Mouse (Mus musculus) midbrain, embryonic 14.5 days (tissue): ENCODE data around the gene Begain. TPM values are rescaled to one million over a fixed set of nuclear protein-coding genes. Genes with fewer than 3 reads are reported as not detected.

ENCODE experiments used
- ATAC-seq: fragments of 200-750 bp; cut with Nextera tagmentation; 2 replicates; pipeline ENCODE4 v1.8.0; 2017; ENCODE audit warnings: moderate number of reproducible peaks, moderate library complexity; ENCODE audit not compliant: low FRiP score, low TSS enrichment
- DNase-seq: peaks from one replicate; pipeline ENCODE4 v3.0.0-alpha.2; 2015
- H3K27ac ChIP-seq: fragments of 300-500 bp; sonication (generic); replicated peaks from 2 replicates; pipeline ENCODE4 v1.5.1; 2014; ENCODE audit warnings: mild to moderate bottlenecking, low read depth, low read length, moderate library complexity
- H3K27me3 ChIP-seq: fragments of 300-500 bp; sonication (generic); 2 replicates; pipeline ENCODE4 v1.6.1; 2014; ENCODE audit warnings: low read length, control low read depth, mixed read lengths; ENCODE audit not compliant: control insufficient read depth, insufficient read depth
- H3K36me3 ChIP-seq: fragments of 300-500 bp; sonication (generic); 2 replicates; pipeline ENCODE4 v1.6.1; 2014; ENCODE audit warnings: low read length, control low read depth; ENCODE audit not compliant: control insufficient read depth, insufficient read depth
- H3K4me1 ChIP-seq: fragments of 300-500 bp; sonication (generic); 2 replicates; pipeline ENCODE4 v1.6.1; 2014; ENCODE audit warnings: mild to moderate bottlenecking, antibody characterized with exemption, low read length, control low read depth; ENCODE audit not compliant: control insufficient read depth, insufficient read depth
- H3K4me2 ChIP-seq: fragments of 300-500 bp; sonication (generic); 2 replicates; pipeline ENCODE4 v1.6.1; 2014; ENCODE audit warnings: mild to moderate bottlenecking, low read length, moderate library complexity
- H3K4me3 ChIP-seq: fragments of 300-500 bp; sonication (generic); replicated peaks from 2 replicates; pipeline ENCODE4 v1.5.1; 2014; ENCODE audit warnings: low read depth, low read length
- H3K9ac ChIP-seq: fragments of 300-500 bp; sonication (generic); replicated peaks from 2 replicates; pipeline ENCODE4 v1.6.1; 2014; ENCODE audit warnings: mild to moderate bottlenecking, low read length, moderate library complexity
- H3K9me3 ChIP-seq: fragments of 300-500 bp; sonication (generic); 2 replicates; pipeline ENCODE4 v1.6.1; 2016; ENCODE audit warnings: low read length, control low read depth, mixed read lengths; ENCODE audit not compliant: control insufficient read depth
- WGBS: fragments of 180-500 bp; shearing (Covaris S2); extraction: QIAGEN DNeasy Blood & Tissue Kit; methylation state at CpG from one replicate; pipeline ENCODE4 v1.1.7; 2014; 5-methylcytosine and 5-hydroxymethylcytosine counted together
- polyA plus RNA-seq: library from polyadenylated mRNA; unstranded; fragments of >200 nt; fragmentation: Nextera tagmentation; extraction: Ambion mirVana; gene quantifications from 2 replicates; pipeline ENCODE4 v1.2.1, GENCODE M21; 2014

Gene Begain
- polyA plus RNA-seq, 1 experiment from 2014 or later, result 27.3 TPM

DNA sequence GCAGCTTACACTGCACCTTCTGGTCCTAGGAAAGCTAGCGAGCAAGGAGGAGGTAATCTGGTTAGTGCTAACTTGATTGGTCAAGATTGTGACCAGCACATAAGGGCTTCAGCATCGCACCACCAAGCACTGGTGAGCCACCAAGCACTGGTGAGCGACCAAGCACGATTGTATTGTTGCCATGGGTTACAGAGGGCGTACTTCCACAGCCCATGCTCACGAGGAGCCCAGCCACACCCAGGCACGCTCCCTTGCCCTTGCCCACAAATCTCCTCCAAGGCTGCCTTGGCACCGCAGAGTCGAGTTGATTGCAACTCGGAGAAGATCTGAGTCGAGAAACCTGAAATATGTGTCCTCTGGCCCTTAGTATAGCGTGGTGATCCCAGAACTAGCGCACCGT lies 22.0 kb upstream of the Begain start:
- WGBS, result 77% methylated on average over 14 of the region's 14 CpGs
- Histone ChIP-seq H3K9ac (no peak overlapping the region), H3K27me3 (no peaks in the 10 kb centered on the region), H3K36me3 (no peaks in the 10 kb centered on the region), H3K4me1 (peaks cover under 1% of the 10 kb centered on the region; the same call in 1 of the 2 replicates), H3K9me3 (no peaks in the 10 kb centered on the region), H3K27ac (no peak overlapping the region), H3K4me2 (no peak overlapping the region), H3K4me3 (no peak overlapping the region)
- DNase-seq (no peak), ATAC-seq (no peak)

DNA sequence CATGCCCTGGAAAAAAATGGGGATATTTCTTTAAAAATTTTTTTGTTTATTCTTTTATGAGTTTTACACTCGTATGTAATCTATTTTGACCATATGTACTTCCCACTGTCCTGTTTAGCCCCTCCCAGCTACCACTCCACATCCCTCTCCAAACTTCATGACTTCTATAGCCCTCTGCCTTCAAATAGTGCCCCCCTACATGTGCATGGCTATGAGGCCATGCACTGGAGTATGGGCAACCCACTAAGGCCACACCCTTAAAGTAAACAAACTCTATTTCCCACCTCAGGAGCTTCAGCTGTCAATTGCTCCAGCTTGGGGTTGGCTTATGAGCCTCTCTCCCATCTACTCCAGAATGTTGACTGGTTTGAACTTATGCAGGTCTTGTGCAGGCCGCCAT lies 18.1 kb upstream of the Begain start:
- Histone ChIP-seq H3K4me1 (peaks cover 4% of the 10 kb centered on the region; the same call in 1 of the 2 replicates), H3K4me2 (no peak overlapping the region), H3K4me3 (no peak overlapping the region), H3K9me3 (no peaks in the 10 kb centered on the region), H3K36me3 (no peaks in the 10 kb centered on the region), H3K27me3 (no peaks in the 10 kb centered on the region), H3K9ac (no peak overlapping the region), H3K27ac (no peak overlapping the region)
- DNase-seq (no peak), ATAC-seq (no peak)
- 87% methylated on average over 2 of the region's 2 CpGs for WGBS

DNA sequence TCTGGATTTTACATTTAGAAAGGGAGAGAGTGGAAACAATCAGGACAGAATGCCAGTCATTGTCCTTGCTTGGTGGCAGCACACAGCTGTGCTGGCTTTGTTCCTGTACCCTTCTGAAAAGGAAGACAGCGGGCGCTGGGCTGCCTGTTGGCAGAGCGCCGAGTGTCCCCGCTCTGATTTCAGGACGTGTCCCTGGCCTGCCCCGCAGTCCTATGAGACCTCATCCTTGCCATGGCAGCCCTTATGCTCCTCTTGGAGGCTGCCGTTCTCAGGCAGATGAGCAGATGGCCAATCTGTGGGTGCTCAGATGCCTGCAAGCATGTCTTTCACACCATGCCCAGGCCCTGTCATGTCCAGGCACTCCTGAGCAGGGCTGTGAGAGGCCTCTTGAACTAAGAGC lies 17.7 kb upstream of the Begain start:
- peaks cover 4% of the 10 kb centered on the region; the same call in 1 of the 2 replicates for H3K4me1 ChIP-seq
- H3K27me3 ChIP-seq, result no peaks in the 10 kb centered on the region
- peak; percentile 70 for DNase-seq
- H3K4me2 ChIP-seq, result no peak overlapping the region
- no peak overlapping the region for H3K9ac ChIP-seq
- H3K4me3 ChIP-seq, result no peak overlapping the region
- H3K9me3 ChIP-seq, result no peaks in the 10 kb centered on the region
- H3K36me3 ChIP-seq, result no peaks in the 10 kb centered on the region
- ATAC-seq, result peak; percentile 48
- WGBS, result 60% methylated on average over 8 of the region's 8 CpGs
- peak overlapping the region; percentile 73 for H3K27ac ChIP-seq

DNA sequence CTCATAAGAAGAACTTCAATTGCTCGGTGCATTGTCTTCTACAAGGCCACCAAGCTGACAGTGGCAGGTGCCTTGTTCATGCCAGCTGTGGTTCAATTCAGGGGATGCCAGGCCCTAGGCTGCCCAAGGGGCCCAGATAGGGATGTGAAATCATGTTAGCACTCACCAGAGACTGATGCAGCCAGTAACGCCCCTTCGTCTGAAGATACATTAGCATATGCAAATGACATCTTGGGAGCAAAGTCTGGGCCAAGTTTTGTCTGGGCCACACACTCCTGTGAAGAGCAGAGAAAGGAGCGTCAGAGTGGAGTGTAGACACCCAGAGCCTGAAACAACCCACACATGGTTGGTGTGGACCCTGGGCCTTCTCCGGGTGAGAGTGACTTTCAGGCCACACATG lies 17.0 kb upstream of the Begain start:
- DNase-seq (peak; percentile 41), ATAC-seq (no peak)
- H3K27me3 ChIP-seq, result no peaks in the 10 kb centered on the region
- H3K4me1 ChIP-seq, result peaks cover 4% of the 10 kb centered on the region; the same call in 1 of the 2 replicates
- peak overlapping the region; percentile 73 for H3K27ac ChIP-seq
- no peak overlapping the region for H3K4me2 ChIP-seq
- no peak overlapping the region for H3K9ac ChIP-seq
- no peaks in the 10 kb centered on the region for H3K9me3 ChIP-seq
- no peaks in the 10 kb centered on the region for H3K36me3 ChIP-seq
- no peak overlapping the region for H3K4me3 ChIP-seq
- 58% methylated on average over 5 of the region's 5 CpGs for WGBS

DNA sequence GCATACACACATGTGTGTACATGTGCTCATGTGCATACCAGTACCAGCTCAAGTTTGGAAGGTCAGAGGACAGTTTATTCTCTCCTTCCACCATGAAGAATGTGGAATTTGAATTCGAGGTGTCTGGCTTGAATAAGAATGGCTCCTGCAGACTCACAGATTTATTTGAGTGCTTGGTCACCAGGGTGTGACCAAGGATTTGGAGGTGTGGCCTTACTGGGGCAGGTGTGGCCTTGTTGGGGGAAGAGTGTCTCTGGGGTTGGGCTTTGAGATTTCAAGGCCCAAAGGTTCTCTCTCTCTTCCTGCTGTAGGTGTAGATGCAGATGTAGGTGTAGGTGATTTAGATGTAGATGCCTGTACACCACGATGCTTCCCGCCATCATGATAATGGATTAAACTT lies 15.5 kb upstream of the Begain start:
- Histone ChIP-seq H3K9ac (no peak overlapping the region), H3K4me2 (no peak overlapping the region), H3K36me3 (no peaks in the 10 kb centered on the region), H3K27ac (no peak overlapping the region), H3K9me3 (no peaks in the 10 kb centered on the region), H3K4me3 (no peak overlapping the region), H3K27me3 (no peaks in the 10 kb centered on the region), H3K4me1 (peaks cover 4% of the 10 kb centered on the region; the same call in 1 of the 2 replicates)
- DNase-seq (no peak), ATAC-seq (no peak)
- 81% methylated on average over 3 of the region's 3 CpGs for WGBS

DNA sequence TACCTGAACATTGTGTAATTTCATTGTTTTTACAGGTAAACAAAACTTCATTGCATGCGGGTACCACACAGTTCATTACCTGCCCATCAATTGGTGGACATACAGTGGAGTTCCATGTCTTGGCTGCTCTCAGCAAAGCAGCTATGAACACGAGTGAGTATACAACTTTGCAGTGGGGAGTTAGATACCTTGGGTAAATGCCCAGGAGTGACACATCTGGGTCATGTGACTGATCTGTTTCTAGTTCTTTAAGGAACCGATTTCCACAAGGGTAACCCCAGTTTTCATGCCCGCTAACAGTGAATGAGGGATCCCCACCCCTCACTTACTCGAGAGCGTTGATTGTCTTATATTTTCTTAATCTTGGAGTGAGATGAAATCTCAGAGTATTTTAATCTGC lies 9.0 kb upstream of the Begain start:
- no peaks in the 10 kb centered on the region for H3K9me3 ChIP-seq
- H3K4me1 ChIP-seq, result no peaks in the 10 kb centered on the region
- H3K4me3 ChIP-seq, result no peak overlapping the region
- H3K4me2 ChIP-seq, result no peak overlapping the region
- no peak for DNase-seq
- H3K36me3 ChIP-seq, result no peaks in the 10 kb centered on the region
- no peak overlapping the region for H3K27ac ChIP-seq
- H3K27me3 ChIP-seq, result no peaks in the 10 kb centered on the region
- H3K9ac ChIP-seq, result no peak overlapping the region
- 89% methylated on average over 6 of the region's 6 CpGs for WGBS
- ATAC-seq, result no peak

DNA sequence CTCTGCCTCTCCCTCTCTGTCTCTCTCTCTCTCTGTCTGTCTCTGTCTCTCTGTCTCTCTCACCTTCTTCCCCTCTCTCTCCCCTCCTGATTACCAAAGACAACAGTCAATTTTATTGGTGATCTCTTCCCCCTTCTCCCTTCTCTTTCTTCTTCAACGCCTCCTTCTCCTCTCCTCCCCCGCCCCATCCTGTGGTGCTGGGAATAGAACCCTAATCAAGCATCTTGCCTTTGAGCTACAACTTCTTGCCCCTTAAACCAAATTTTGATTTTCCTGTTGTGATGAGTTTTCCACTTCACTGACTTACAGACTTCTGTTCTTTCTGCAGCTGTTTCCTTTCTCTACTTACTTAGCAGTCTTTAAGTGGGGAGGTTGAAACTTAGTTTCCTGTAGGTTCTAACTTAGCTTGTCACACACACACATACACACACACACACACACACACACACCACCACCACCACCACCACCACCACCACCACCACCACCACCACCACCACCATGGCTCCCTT lies 6.8 kb upstream of the Begain start:
- no peaks in the 10 kb centered on the region for H3K36me3 ChIP-seq
- 81% methylated on average over 2 of the region's 2 CpGs for WGBS
- H3K27ac ChIP-seq, result no peak overlapping the region

DNA sequence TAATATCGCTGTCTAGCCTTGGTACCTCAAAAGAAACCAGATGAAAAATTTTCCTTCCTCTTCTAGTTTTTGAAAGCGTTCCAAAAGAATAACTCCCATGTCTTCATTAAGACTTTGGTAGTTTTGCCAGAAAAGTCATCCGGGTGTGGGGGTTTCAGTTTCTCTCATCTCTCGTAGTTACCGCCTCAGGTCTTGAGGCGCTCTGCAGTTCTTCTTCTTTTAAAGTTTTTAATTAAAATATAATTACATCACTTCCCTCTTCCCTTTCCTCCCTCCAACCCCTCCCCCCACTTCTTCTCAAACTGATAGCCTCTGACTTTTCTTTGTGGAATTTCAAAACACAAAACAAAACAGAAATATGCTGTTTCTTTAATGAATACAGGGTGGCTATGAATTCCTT lies 6.1 kb upstream of the Begain start:
- Histone ChIP-seq H3K4me2 (no peak overlapping the region), H3K9me3 (no peaks in the 10 kb centered on the region), H3K9ac (no peak overlapping the region), H3K27me3 (no peaks in the 10 kb centered on the region; the same call in 1 of the 2 replicates), H3K4me3 (no peak overlapping the region), H3K36me3 (no peaks in the 10 kb centered on the region), H3K27ac (no peak overlapping the region), H3K4me1 (no peaks in the 10 kb centered on the region)
- no peak for DNase-seq
- WGBS, result 91% methylated on average over 6 of the region's 6 CpGs
- no peak for ATAC-seq

More for the DNA sequence above, 6.8 kb upstream of the Begain start:
- Histone ChIP-seq H3K4me2 (no peak overlapping the region), H3K9ac (no peak overlapping the region), H3K27me3 (no peaks in the 10 kb centered on the region; the same call in 1 of the 2 replicates), H3K4me3 (no peak overlapping the region), H3K9me3 (no peaks in the 10 kb centered on the region), H3K4me1 (no peaks in the 10 kb centered on the region)
- DNase-seq (no peak), ATAC-seq (no peak)

DNA sequence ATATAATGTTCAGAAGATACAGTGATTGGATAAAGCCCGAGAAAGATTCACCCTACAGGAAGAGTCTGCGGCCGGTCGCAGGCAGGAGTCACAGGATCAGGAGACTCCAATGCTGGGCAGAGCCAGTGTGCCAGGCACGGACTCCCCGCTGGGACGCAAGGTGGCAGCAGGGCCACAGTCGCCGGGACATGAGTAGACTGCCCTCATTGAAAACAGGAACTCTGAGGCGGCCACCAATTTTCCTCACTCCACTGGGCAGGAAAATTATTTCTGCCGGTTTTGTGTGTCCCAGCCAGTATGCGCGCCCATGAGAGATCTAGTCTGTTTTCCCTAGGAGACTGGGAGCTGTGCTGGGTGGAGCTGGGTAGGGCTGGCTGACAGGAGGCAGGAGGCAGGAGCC lies 3.2 kb upstream of the Begain start:
- H3K27ac ChIP-seq, result no peak overlapping the region
- peaks cover 8% of the 10 kb centered on the region; the same call in 1 of the 2 replicates for H3K4me1 ChIP-seq
- 88% methylated on average over 13 of the region's 13 CpGs for WGBS
- no peaks in the 10 kb centered on the region; the same call in 1 of the 2 replicates for H3K27me3 ChIP-seq
- no peak overlapping the region for H3K4me3 ChIP-seq
- H3K4me2 ChIP-seq, result no peak overlapping the region
- DNase-seq (peak; percentile 35), ATAC-seq (no peak)
- no peak overlapping the region for H3K9ac ChIP-seq
- H3K9me3 ChIP-seq, result no peaks in the 10 kb centered on the region
- H3K36me3 ChIP-seq, result no peaks in the 10 kb centered on the region
